Mouse (Mus musculus) midbrain, postnatal 0 days (tissue): ENCODE results near the gene Rpl9-ps6. TPM values are rescaled to one million over a fixed set of nuclear protein-coding genes. Genes with fewer than 3 reads are reported as not detected.

ENCODE experiments used
- ATAC-seq: fragments of 200-750 bp; cut with Nextera tagmentation; 2 replicates; pipeline ENCODE4 v1.8.0; 2017; ENCODE audit warnings: moderate number of reproducible peaks, mild to moderate bottlenecking, moderate TSS enrichment, moderate library complexity; ENCODE audit not compliant: low FRiP score
- DNase-seq: peaks from one replicate; pipeline ENCODE4 v3.0.0-alpha.2; 2015; ENCODE audit warnings: low spot score
- H3K27ac ChIP-seq: fragments of 300-500 bp; sonication (generic); 2 replicates; pipeline ENCODE4 v1.5.1; 2014; ENCODE audit warnings: low read depth, mild to moderate bottlenecking, low read length, mixed read lengths
- H3K27me3 ChIP-seq: fragments of 300-500 bp; sonication (generic); 2 replicates; pipeline ENCODE4 v1.6.1; 2014; ENCODE audit warnings: low read length, control low read depth, mixed read lengths; ENCODE audit not compliant: insufficient read depth
- H3K36me3 ChIP-seq: fragments of 300-500 bp; sonication (generic); 2 replicates; pipeline ENCODE4 v1.6.1; 2014; ENCODE audit warnings: low read length, control low read depth, mixed read lengths; ENCODE audit not compliant: insufficient read depth
- H3K4me1 ChIP-seq: fragments of 300-500 bp; sonication (generic); 2 replicates; pipeline ENCODE4 v1.6.1; 2014; ENCODE audit warnings: mild to moderate bottlenecking, control low read depth, antibody characterized with exemption, low read length, mixed read lengths; ENCODE audit not compliant: insufficient read depth
- H3K4me2 ChIP-seq: fragments of 300-500 bp; sonication (generic); 2 replicates; pipeline ENCODE4 v1.6.1; 2014; ENCODE audit warnings: low read depth, mild to moderate bottlenecking, low read length, mixed read lengths; ENCODE audit not compliant: poor library complexity, severe bottlenecking
- H3K4me3 ChIP-seq: fragments of 300-500 bp; sonication (generic); 2 replicates; pipeline ENCODE4 v1.5.1; 2014; ENCODE audit warnings: low read depth, mild to moderate bottlenecking, low read length, moderate library complexity
- H3K9ac ChIP-seq: fragments of 300-500 bp; sonication (generic); replicated peaks from 2 replicates; pipeline ENCODE4 v1.6.1; 2014; ENCODE audit warnings: mild to moderate bottlenecking, low read length, moderate library complexity, mixed read lengths; ENCODE audit not compliant: poor library complexity, severe bottlenecking
- H3K9me3 ChIP-seq: fragments of 300-500 bp; sonication (generic); 2 replicates; pipeline ENCODE4 v1.6.1; 2016; ENCODE audit warnings: low read length, control low read depth
- CTCF ChIP-seq: IDR thresholded peaks from 2 replicates; pipeline ENCODE4 v1.5.1; 2016; ENCODE audit warnings: antibody characterized with exemption, mild to moderate bottlenecking
- WGBS: fragments of 180-500 bp; shearing (Covaris S2); extraction: QIAGEN DNeasy Blood & Tissue Kit; methylation state at CpG from one replicate; pipeline ENCODE4 v1.1.7; 2014; 5-methylcytosine and 5-hydroxymethylcytosine counted together
- polyA plus RNA-seq: library from polyadenylated mRNA; unstranded; fragments of >200 nt; fragmentation: Nextera tagmentation; extraction: Ambion mirVana; gene quantifications from 2 replicates; pipeline ENCODE4 v1.2.1, GENCODE M21; 2015
- total RNA-seq: library from RNA; depleted of rRNA; stranded (reverse); fragments of >200 nt; gene quantifications from 2 replicates; pipeline ENCODE4 v1.2.3, GENCODE M21; 2014

Gene Rpl9-ps6
- total and polyA plus RNA-seq, 2 experiments from 2014 or later = 39.8 to 51.6 TPM

DNA sequence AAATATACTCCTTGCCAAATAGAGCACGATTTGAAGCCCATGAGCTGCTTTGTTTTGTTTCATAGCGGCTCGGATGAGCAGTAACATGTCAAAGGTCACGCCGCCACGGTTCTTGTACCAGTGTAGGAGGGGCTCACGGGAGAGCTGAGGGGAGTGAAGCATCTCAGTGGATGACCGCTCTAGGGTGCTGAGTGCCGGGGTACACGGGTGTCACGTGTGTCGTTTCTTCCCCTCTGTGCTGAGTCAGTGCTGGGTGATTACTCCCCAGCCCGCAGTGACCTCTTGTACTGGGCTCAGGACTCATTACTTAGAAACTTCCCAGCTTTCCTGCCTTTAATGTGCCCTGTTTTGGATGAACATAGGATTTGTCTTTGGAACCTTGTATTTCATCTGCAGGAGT is 28.2 kb upstream of the Rpl9-ps6 start:
- no peaks in the 10 kb centered on the region for H3K4me1 ChIP-seq
- H3K36me3 ChIP-seq = peaks cover 17% of the 10 kb centered on the region
- no peak for ATAC-seq
- no peak overlapping the region for H3K4me3 ChIP-seq
- no peaks in the 10 kb centered on the region for H3K9me3 ChIP-seq
- no peak overlapping the region for H3K9ac ChIP-seq
- H3K4me2 ChIP-seq = no peak overlapping the region
- 89% methylated on average over 13 of the region's 13 CpGs for WGBS
- no peak for TF ChIP-seq CTCF
- no peak for DNase-seq
- H3K27ac ChIP-seq = no peak overlapping the region
- no peaks in the 10 kb centered on the region for H3K27me3 ChIP-seq

GRCm38 (mm10) chr19:32493471-32493870 is 27.1 kb upstream of the Rpl9-ps6 start:
- DNase-seq = no peak
- ATAC-seq = no peak
- H3K36me3 ChIP-seq = peaks cover 14% of the 10 kb centered on the region
- H3K9ac ChIP-seq = no peak overlapping the region
- H3K27ac ChIP-seq = no peak overlapping the region
- WGBS = 84% methylated on average over 8 of the region's 8 CpGs
- no peaks in the 10 kb centered on the region for H3K4me1 ChIP-seq
- TF ChIP-seq CTCF = no peak
- H3K4me3 ChIP-seq = no peak overlapping the region
- no peak overlapping the region for H3K4me2 ChIP-seq
- H3K27me3 ChIP-seq = no peaks in the 10 kb centered on the region
- no peaks in the 10 kb centered on the region for H3K9me3 ChIP-seq

GRCm38 (mm10) chr19:32492981-32493380 is 26.6 kb upstream of the Rpl9-ps6 start:
- no peaks in the 10 kb centered on the region for H3K27me3 ChIP-seq
- no peak for TF ChIP-seq CTCF
- peaks cover 14% of the 10 kb centered on the region for H3K36me3 ChIP-seq
- no peaks in the 10 kb centered on the region for H3K9me3 ChIP-seq
- no peak overlapping the region for H3K4me3 ChIP-seq
- ATAC-seq (no peak), DNase-seq (no peak)
- H3K4me1 ChIP-seq = no peaks in the 10 kb centered on the region
- no peak overlapping the region for H3K27ac ChIP-seq
- no peak overlapping the region for H3K4me2 ChIP-seq
- WGBS = 91% methylated on average over 5 of the region's 5 CpGs
- H3K9ac ChIP-seq = no peak overlapping the region

- no peak overlapping the region for H3K4me3 ChIP-seq
- DNase-seq (no peak), ATAC-seq (no peak)
- no peaks in the 10 kb centered on the region for H3K9me3 ChIP-seq
- H3K9ac ChIP-seq = no peak overlapping the region
- no peak overlapping the region for H3K4me2 ChIP-seq
- WGBS = 95% methylated on average over 3 of the region's 3 CpGs
- peaks cover under 1% of the 10 kb centered on the region; the same call in 1 of the 2 replicates for H3K4me1 ChIP-seq
- H3K27ac ChIP-seq = no peak overlapping the region
- peak; percentile 21; the same call in 1 of the 2 replicates for TF ChIP-seq CTCF
- H3K36me3 ChIP-seq = peaks cover 13% of the 10 kb centered on the region
- H3K27me3 ChIP-seq = no peaks in the 10 kb centered on the region
Observed at GRCm38 (mm10) chr19:32492339-32492738, 26.0 kb upstream of the Rpl9-ps6 start.

DNA sequence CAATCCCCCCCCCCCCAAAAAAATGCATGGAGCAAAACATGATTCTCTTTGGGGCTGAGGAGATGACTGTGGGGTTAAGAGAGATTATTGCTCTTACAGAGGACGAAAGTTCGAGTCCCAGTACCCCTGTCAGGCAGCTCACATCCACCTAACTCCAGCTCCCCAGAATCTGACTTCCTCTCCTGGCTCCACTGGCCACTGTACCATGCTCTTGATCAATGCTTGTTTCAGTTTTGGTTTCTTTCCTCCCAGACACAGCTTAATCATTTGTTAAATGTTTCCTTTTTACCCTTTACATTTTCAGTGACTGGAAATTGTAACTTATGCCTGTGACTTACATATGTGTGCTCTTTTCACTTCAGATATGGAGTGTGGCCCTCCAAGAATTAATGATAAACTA is 24.6 kb upstream of the Rpl9-ps6 start:
- Histone ChIP-seq H3K27me3 (no peaks in the 10 kb centered on the region), H3K9me3 (no peaks in the 10 kb centered on the region), H3K9ac (no peak overlapping the region), H3K4me1 (peaks cover 9% of the 10 kb centered on the region; the same call in 1 of the 2 replicates), H3K27ac (no peak overlapping the region), H3K4me2 (no peak overlapping the region), H3K36me3 (peaks cover 12% of the 10 kb centered on the region), H3K4me3 (no peak overlapping the region)
- DNase-seq = no peak
- TF ChIP-seq CTCF = no peak
- no peak for ATAC-seq
- WGBS = 100% methylated on average over 2 of the region's 2 CpGs

DNA sequence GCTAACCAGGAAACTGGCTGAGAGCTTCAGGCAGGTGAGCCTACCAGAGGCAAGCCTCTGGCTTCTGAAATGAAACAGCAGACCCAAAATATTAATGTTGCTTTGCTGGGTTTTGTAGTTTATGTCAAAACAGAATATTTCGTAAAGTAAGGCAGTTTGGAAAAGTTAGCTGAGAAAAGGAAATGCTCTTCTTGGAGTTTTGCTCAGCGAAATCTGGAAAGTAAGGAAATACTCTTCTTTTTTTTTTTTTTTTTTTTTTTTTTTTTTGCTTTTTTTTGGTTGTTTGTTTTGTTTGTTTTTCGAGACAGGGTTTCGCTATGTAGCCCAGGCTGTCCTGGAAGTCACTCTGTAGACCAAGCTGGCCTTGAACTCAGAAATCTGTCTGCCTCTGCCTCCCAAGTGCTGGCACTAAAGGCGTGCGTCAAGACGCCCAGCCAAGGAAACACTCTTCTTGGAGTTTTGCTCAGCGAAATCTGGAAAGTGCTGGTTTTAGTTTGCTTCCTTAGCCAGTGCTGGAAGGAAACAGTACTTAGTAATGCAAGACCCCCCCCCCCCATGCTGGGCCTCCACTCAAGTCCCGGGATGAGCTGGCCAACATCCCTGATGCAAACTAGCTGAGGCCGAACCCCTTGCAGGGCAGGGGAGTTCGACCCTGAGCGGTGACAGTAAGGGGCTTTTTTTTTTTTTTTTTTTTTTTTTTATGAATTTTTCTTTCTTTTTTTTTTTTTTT is 23.0 kb upstream of the Rpl9-ps6 start:
- no peak for ATAC-seq
- no peak for TF ChIP-seq CTCF

More for the DNA sequence above, 23.0 kb upstream of the Rpl9-ps6 start:
- Histone ChIP-seq H3K9ac (no peak overlapping the region), H3K4me3 (no peak overlapping the region), H3K4me2 (no peak overlapping the region), H3K9me3 (no peaks in the 10 kb centered on the region), H3K27me3 (no peaks in the 10 kb centered on the region), H3K36me3 (peaks cover 6% of the 10 kb centered on the region), H3K27ac (no peak overlapping the region), H3K4me1 (peaks cover 9% of the 10 kb centered on the region; the same call in 1 of the 2 replicates)
- WGBS = 93% methylated on average over 12 of the region's 12 CpGs
- no peak for DNase-seq
